Mouse (Mus musculus) gastrocnemius, adult 18-20 months (tissue): ENCODE results near the gene Gm765. TPM values are rescaled to one million over a fixed set of nuclear protein-coding genes. Genes with fewer than 3 reads are reported as not detected.

Experiments
- DNase-seq: peaks from one replicate; pipeline ENCODE4 v3.0.0; 2021; ENCODE audit warnings: low spot score
- total RNA-seq, 2 experiments: library from RNA; stranded (reverse); gene quantifications; 2 replicates each; pipeline ENCODE4 v1.2.3; 2021

Gm765 gene
- total RNA-seq, 2 experiments from 2014 or later: 0.17 TPM; not detected in 1

DNA sequence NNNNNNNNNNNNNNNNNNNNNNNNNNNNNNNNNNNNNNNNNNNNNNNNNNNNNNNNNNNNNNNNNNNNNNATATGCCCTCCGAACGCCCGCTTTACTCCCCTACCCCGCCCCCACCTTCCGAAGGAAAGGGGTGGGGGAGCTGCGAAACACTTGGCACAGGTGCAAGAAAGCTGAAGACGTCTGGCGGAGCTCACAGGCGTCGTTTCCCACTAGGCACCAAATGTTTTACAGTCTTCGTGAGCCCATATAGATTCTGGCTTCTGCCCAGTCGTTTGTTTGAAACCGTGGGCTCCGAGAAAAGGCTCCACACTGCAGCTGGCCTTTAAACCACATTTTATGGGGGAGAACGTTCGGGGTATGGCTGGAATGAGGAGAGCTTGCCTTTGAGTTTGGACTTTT is 120.6 kb downstream of the Gm765 start:
- no peak for DNase-seq

DNA sequence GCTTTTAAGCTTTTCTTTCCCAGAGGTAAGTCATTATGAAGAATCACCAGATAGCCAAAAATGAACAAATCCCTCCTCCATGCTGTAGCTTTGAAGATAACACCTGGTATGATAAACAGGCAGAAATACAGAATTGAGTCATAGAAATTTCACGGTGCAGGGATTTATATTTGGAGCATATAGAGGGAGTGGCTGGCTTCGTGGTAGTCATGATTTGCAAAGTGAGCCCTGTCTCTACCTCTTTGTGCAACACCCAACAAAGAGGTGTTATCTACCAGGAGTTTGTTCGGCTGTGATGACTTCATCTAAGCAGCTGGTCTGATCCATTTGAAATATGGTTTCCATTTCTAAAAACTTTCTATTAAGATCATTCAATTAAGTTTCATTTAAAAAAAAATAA is 130.3 kb downstream of the Gm765 start:
- no peak for DNase-seq

DNA sequence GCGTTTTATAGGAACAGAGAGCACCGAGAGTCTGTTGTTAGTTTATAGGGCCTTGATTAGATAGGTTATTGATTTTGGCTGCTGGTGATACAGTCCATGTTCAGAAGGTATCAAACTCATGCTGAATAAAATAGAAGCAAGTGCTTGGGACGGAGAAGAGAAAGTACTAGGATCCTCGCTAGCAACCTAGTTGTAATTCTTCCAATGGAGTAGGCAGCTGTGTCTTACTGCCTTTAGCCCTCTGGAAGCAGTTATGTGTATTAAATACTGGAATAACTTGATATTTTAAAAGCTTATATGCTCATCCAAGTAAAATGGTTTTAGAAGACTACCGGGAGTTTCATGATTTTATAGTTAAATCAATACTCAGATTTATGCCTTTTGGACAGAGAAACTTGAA is 132.3 kb downstream of the Gm765 start:
- no peak for DNase-seq

DNA sequence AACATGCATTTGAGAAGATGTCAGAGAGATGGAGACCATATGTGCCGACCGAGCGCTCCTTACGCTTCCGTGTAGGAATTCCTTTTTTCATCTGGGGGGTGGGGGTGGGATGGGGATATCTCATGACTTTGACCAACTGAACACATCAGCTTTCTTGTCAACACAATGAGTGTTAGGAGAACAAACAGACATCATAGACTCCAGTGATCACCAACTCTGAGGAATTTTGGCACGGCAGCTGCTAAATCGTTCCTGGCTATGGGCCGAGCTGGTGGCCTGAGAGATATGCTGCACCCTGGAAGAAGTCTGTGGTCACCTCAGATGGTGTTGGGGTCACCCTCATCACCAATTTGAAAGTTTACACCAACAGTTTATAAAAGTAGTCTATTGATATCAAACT is 134.5 kb downstream of the Gm765 start:
- no peak for DNase-seq

DNA sequence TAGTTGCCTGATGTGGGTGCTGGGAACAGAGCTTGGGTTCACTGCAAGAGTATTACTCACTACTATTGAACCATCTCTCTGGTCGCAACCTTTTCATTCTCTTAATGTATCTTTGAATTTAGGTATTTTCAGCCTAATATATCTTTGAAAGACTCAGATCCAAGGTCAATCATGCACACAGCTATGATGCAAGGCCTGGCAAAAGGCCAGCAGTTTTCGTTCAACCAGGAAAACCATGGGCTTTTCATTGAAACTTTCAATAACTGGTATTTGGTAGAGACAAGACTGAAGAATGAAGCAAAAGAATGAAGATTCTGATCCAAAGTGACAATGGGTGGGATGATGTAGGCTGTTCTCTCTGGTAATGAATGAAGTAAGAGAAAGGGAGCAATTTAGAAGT is 143.8 kb downstream of the Gm765 start:
- DNase-seq: no peak

- DNase-seq: no peak
These were observed 151.7 kb downstream of the Gm765 start for GRCm38 (mm10) chr6:98190745-98191442.
